Mouse (Mus musculus): Measurements from ENCODE around the gene Naga.
A peak's percentile ranks its signal among the peaks of the same experiment; 100 is the strongest.

Naga gene

GRCm38 (mm10) chr15:82354126-82354945 lies 15.6 kb upstream of the Naga start, which contains the start of gene Ndufa6:
Gene Ndufa6, minus strand, starts transcription at chr15:82354322.
- peak; percentile 95 to 96 for DNase-seq (ENCODE audit: low spot score in 2 of 2)

GRCm38 (mm10) chr15:82353745-82354113 lies 15.0 kb upstream of the Naga start:
- DNase-seq (ENCODE audit: low spot score in 2 of 2): no peak

- peak in 1 of 2 experiments; percentile 22 for DNase-seq (ENCODE audit: low spot score in 2 of 2)
Measured at GRCm38 (mm10) chr15:82353078-82353744, 14.5 kb upstream of the Naga start.

GRCm38 (mm10) chr15:82351480-82351879 lies 12.8 kb upstream of the Naga start:
- no peak for DNase-seq (ENCODE audit: low spot score in 2 of 2)

GRCm38 (mm10) chr15:82350349-82350748 lies 11.6 kb upstream of the Naga start:
- DNase-seq (ENCODE audit: low spot score in 2 of 2): no peak

GRCm38 (mm10) chr15:82348999-82349341 lies 10.2 kb upstream of the Naga start:
- DNase-seq (ENCODE audit: low spot score in 2 of 2): no peak

- DNase-seq (ENCODE audit: low spot score in 2 of 2): no peak
Measured at GRCm38 (mm10) chr15:82348258-82348998, 9.7 kb upstream of the Naga start.

GRCm38 (mm10) chr15:82347852-82348251 lies 9.1 kb upstream of the Naga start:
- DNase-seq (ENCODE audit: low spot score in 2 of 2): no peak

- DNase-seq (ENCODE audit: low spot score in 2 of 2): no peak
Measured at GRCm38 (mm10) chr15:82347303-82347676, 8.6 kb upstream of the Naga start.

GRCm38 (mm10) chr15:82346580-82347302 lies 8.0 kb upstream of the Naga start:
- DNase-seq (ENCODE audit: low spot score in 2 of 2): no peak

GRCm38 (mm10) chr15:82345820-82346470 lies 7.2 kb upstream of the Naga start:
- peak; percentile 98 to 99 for DNase-seq (ENCODE audit: low spot score in 2 of 2)

GRCm38 (mm10) chr15:82344971-82345370 lies 6.2 kb upstream of the Naga start:
- no peak for DNase-seq (ENCODE audit: low spot score in 2 of 2)

GRCm38 (mm10) chr15:82343368-82344287 lies 4.9 kb upstream of the Naga start:
- no peak for DNase-seq (ENCODE audit: low spot score in 2 of 2)

- DNase-seq (ENCODE audit: low spot score in 2 of 2): no peak
Measured at GRCm38 (mm10) chr15:82342543-82342935, 3.8 kb upstream of the Naga start.

GRCm38 (mm10) chr15:82341675-82342542 lies 3.2 kb upstream of the Naga start:
- no peak for DNase-seq (ENCODE audit: low spot score in 2 of 2)

- DNase-seq (ENCODE audit: low spot score in 2 of 2): no peak
Measured at GRCm38 (mm10) chr15:82341036-82341501, 2.3 kb upstream of the Naga start.

GRCm38 (mm10) chr15:82340414-82341035 lies 1.8 kb upstream of the Naga start:
- DNase-seq (ENCODE audit: low spot score in 2 of 2): no peak

GRCm38 (mm10) chr15:82339634-82340254 lies 1.0 kb upstream of the Naga start:
- DNase-seq (ENCODE audit: low spot score in 2 of 2): no peak

Measured in right cerebral cortex, adult 2 months (tissue).